Mouse (Mus musculus): ENCODE measurements around the gene Gm4756. TPM values are rescaled to one million over a fixed set of nuclear protein-coding genes. Genes with fewer than 3 reads are reported as not detected.
A peak's percentile ranks its signal among the peaks of the same experiment; 100 is the strongest.
"Not testable (repeated sequence)": the region's sequence is repeated elsewhere in the genome, so short reads cannot be mapped to it uniquely, and the experiment has no call there.

Gm4756 gene
- not detected for total RNA-seq (2021)
- long read RNA-seq, experiment 1: 0 reads
- long read RNA-seq, experiment 2: 0 reads

DNA sequence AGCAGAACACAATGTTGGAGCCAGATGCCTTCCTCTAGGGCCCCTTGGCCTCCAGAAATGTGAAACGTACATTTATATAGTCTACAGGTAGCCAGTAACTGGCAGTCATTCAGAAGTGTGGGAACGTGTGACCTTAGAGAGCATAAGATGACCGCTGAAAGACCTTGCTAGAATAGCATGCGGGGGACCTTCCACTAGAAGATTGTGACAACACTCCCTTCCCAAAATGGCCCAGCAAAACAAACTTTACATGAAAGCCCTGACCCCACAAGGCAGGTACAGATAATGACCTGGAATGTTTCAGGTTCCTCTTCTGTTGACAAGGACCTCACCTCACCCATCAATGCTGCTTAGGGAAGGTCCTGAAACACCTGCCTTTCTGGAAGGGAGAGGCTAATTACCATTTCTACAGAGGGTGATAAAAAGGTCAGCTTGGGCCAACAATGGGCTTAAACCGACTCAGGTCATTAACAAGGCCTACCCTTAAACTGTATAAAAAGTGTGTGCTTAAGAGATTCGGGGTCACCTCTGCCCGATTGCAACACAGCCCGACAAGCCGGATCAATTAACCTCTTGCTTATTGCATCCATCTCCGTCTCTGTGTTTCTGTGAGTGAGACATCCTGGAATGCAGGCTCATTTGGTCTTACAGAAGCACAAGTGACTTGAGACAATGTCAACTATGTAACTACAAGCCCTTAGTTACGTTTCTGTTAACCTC, at the start of gene Gm4756:
Gene Gm4756, minus strand, starts transcription at position 51 of the 720 bp plus-strand sequence.
- no peak within 1 kb of the TSS for H3K27ac ChIP-seq
- H3K4me3 ChIP-seq: no peak within 1 kb of the TSS
- no peak for TF ChIP-seq CTCF (conservative IDR thresholded peaks at IDR 0.05)
- DNase-seq (ENCODE audit: low spot score in 2 of 2): no peak

DNA sequence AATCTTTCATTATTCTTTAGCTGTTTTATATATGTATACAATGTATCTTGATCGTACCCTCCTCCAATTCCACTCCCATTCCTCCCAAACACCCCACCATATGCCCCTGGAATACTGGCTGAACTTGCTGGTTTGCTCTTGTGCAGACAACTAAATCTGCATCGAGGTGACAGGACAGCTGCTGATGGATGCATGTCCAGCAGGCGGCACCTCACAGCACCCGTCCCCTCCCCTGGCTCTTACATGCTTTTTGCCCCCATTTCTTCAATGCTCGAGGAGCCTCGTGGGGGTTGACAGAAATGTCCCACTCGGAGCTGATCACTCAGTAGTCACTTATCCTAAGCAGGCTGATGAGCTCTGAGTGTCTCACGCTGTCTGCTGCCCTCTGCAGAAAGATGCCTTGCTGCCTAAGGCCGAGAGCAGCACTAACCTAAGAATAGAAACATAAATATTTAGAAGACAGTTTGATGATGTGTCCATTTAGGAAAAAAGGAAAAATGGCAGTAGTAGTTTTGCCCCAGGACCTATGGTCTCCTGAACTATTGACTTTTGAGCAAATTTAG, 45.5 kb upstream of the Gm4756 start:
- DNase-seq (ENCODE audit: low spot score in 2 of 2): no peak
- TF ChIP-seq CTCF (conservative IDR thresholded peaks at IDR 0.05): peak; percentile 47
- Histone ChIP-seq H3K4me3 (no peak overlapping the region), H3K27ac (no peak overlapping the region)

DNA sequence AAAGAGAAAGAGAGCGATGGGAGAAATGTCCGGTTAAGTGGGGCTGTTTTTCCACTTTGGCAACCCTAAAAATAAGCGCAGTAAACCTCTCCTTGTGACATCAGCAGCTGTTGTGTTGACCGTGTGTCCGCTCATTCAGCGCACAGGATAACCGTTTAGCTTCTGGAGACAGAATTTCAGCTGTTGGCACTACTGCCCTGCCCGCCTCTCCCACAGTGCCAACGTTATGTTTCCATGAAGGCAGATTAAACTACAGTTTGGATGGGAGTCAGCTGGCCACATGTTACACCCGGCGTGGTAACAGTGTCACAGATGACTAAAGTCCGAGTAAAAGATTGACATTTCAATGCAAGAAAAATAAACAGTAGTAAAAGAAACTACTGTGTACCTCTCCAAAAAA, 45.0 kb upstream of the Gm4756 start:
- Histone ChIP-seq H3K27ac (no peak overlapping the region), H3K4me3 (peak overlapping the region; percentile 31)
- TF ChIP-seq CTCF (conservative IDR thresholded peaks at IDR 0.05): no peak
- no peak for DNase-seq (ENCODE audit: low spot score in 2 of 2)

DNA sequence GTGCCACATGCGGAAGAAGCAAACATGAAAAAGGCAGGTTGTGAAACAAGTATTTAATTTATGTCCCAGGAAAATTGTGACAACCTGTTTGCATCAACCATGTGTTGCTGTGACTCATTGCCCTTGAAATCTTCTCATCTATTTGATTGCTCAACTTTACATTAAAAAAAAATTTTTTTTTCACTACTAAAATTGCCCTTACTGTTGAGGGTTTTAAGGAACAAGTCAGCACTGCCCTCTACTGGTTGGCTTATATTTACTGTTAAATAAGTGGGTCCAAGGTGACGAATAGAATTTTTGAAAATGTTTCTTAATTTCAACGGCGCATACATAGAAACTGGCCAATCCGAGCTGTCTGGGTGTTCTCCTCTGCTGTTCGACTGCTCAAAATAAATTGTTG, 44.4 kb upstream of the Gm4756 start:
- peak; percentile 85 for TF ChIP-seq CTCF (conservative IDR thresholded peaks at IDR 0.05)
- Histone ChIP-seq H3K27ac (no peak overlapping the region), H3K4me3 (peak overlapping the region; percentile 31; the same call in 1 of the 2 replicates)
- peak; percentile 16 to 43 for DNase-seq (ENCODE audit: low spot score in 2 of 2)

DNA sequence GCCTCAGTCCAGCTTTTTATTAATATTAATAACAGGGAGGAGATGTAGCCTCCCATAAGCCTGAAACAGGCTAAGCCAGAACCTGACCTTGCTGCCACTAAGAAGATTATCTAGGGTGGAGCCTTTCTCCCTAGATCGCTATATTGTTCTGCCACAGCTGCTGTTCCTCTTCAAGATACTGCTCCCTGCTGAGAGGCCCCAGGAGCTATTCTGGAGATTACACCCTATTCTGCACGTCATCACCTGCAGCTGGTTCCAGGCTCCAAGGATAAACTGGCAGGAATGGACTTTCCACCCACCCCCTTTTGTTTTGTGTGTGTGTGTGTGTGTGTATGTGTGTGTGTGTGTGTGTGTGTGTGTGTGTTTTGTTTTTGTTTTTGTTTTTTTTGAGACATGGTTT, 38.8 kb upstream of the Gm4756 start:
- not testable (repeated sequence) for DNase-seq (ENCODE audit: low spot score in 2 of 2); H3K4me3 ChIP-seq; H3K27ac ChIP-seq

DNA sequence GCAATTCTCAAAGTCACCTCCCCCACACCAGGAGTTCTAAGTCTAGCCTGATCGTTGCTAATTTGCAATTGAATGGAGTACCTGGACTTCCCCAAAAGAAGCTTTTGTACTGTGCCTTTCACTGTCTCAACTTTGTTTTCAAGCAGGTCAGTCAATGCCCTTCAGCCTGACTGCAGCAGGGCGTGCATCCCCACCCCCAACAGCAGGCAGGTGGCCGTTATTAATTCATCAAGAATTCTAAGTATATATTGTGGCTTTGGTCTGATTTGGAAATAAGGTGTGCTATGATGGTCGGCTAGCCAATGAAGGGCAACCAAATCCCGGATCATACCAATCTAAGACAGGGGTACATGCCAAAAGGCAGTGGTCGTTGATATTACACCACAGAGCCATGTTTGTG, 38.3 kb upstream of the Gm4756 start:
- not testable (repeated sequence) for DNase-seq (ENCODE audit: low spot score in 2 of 2); H3K27ac ChIP-seq; H3K4me3 ChIP-seq

DNA sequence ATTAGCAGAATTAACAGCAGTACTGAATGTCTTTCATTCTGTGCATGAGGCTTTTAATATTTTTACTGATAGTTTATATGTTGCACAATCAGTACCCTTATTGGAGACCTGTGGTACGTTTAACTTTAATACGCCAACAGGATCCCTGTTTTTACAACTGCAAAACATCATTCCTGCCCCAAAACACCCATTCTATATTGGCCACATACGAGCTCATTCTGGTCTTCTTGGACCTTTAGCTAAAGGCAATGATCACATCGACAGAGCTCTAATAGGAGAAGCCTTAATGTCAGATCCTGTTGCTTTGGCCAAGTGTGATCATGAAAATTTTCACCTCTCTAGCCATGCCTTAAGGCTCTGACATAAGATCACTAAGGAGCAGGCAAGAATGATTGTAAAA, 37.1 kb upstream of the Gm4756 start:
- not testable (repeated sequence) for DNase-seq (ENCODE audit: low spot score in 2 of 2); H3K4me3 ChIP-seq; H3K27ac ChIP-seq

DNA sequence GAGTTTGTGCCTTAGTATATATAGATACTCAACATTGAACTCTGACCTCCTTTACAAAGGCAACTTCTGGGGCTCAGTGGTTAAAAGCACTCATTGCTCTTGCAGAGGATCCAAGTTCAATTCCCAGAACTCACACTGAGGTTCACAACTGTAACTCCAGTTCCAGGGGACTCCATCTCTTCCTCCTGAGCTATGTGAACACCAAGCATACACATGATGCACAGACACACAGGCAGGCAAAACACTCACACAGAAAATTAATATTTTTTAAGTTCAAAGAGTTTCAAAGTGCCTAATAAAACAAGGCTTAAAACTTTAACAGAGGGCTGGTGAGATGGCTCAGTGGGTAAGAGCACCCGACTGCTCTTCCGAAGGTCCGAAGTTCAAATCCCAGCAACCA, 34.2 kb upstream of the Gm4756 start:
- no peak for DNase-seq (ENCODE audit: low spot score in 2 of 2)
- no peak overlapping the region for H3K27ac ChIP-seq
- no peak overlapping the region for H3K4me3 ChIP-seq
- TF ChIP-seq CTCF (conservative IDR thresholded peaks at IDR 0.05): no peak

DNA sequence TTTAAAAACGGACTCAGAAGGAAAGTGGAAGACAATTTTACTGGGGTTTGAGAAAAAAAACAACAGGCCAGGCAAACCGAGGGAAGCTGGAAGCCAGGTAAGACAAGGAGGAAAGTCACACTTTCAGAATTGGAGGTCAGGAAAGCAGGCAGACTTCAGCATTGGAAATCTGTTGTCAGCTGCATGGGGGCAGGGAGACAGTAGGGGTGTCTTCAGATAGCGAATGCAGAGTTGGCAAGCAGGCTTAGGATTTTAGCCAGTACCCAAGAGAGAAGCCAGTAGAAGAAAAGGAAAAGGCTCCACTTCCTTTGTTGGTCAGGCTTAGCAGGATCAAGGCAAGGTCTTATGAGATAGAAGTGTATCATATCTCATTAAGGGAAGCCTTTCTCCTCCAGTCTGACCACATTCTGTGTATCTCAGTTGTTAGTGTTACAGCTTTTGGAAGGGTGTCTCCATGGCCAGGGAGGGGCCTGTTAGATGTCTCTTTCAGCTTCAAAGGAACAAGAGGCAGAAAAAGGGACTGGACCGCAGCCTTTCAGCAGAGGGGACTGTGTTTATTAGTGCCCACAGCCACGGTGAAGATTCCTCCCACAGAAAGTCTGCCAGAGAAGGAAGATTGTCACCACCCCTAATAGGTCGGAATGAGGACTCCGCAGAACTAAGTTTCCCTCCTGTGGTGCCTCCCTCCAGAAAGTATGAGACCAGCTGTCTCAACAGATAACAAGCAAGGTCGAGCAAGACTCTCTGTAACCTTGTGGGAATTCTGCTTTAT, 33.2 kb upstream of the Gm4756 start:
- Histone ChIP-seq H3K4me3 (no peak overlapping the region), H3K27ac (no peak overlapping the region)
- TF ChIP-seq CTCF (conservative IDR thresholded peaks at IDR 0.05): no peak
- DNase-seq (ENCODE audit: low spot score in 2 of 2): no peak

DNA sequence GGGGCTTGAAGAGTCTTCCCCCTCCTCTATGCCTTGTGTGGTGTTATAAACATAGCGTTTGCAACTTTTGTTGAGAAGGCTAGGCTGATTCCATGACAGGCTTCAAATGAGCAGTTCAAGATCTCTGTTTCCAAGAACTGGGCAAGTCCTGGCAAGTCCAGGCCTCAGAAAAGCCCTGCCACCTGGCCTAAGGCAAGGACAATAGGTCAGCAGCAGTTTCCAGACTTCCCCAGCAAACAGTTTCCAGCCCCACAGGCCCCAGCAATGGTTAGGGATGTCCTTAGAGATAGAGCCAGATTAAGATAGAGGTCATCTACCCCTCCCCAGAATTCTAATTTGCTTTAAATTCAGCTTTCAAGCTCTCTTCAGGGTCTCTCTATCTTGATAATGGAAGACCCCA, 32.5 kb upstream of the Gm4756 start:
- no peak for DNase-seq (ENCODE audit: low spot score in 2 of 2)
- Histone ChIP-seq H3K4me3 (no peak overlapping the region), H3K27ac (no peak overlapping the region)
- TF ChIP-seq CTCF (conservative IDR thresholded peaks at IDR 0.05): no peak

DNA sequence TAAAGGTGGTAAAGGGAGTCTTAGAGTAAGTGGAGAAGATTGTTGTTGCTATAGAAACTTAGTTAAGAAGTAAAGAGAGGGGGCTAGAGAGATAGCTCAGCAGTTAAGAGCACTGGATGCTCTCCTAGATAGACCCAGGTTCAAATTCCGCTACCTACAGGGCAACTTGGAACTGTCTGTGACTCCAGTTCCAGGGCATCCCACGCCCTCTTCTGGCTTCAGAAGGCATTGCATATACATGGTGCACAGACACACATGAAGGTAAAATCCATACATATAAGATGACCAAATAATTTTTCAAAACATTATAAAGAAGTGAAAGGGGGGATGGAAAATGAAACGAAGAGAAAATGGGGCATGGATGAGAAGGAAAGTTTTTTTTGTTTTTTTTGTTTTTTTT, 30.2 kb upstream of the Gm4756 start:
- DNase-seq (ENCODE audit: low spot score in 2 of 2): no peak
- no peak overlapping the region for H3K27ac ChIP-seq
- TF ChIP-seq CTCF (conservative IDR thresholded peaks at IDR 0.05): peak; percentile 39
- no peak overlapping the region for H3K4me3 ChIP-seq

DNA sequence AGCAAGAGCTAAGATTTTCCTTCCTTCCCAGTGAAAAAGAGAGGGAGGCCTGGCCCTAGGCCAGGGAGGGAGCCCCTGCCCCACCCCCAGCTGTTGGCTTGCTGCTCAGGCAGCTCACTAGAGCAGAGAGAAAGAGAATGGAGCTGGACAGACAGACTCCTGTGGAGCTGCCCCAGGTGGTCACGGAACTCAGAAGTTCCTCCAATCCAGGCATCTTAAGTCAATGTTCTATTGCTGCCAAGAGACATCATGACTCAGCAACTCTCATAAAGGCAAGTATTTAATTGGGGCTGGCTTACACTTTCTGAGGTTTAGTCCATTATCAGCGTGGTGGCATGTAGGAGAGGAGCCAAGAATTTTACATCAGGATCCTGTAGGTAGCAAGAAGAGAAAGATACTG, 25.4 kb upstream of the Gm4756 start:
- Histone ChIP-seq H3K4me3 (no peak overlapping the region), H3K27ac (no peak overlapping the region)
- no peak for TF ChIP-seq CTCF (conservative IDR thresholded peaks at IDR 0.05)
- DNase-seq (ENCODE audit: low spot score in 2 of 2): no peak

DNA sequence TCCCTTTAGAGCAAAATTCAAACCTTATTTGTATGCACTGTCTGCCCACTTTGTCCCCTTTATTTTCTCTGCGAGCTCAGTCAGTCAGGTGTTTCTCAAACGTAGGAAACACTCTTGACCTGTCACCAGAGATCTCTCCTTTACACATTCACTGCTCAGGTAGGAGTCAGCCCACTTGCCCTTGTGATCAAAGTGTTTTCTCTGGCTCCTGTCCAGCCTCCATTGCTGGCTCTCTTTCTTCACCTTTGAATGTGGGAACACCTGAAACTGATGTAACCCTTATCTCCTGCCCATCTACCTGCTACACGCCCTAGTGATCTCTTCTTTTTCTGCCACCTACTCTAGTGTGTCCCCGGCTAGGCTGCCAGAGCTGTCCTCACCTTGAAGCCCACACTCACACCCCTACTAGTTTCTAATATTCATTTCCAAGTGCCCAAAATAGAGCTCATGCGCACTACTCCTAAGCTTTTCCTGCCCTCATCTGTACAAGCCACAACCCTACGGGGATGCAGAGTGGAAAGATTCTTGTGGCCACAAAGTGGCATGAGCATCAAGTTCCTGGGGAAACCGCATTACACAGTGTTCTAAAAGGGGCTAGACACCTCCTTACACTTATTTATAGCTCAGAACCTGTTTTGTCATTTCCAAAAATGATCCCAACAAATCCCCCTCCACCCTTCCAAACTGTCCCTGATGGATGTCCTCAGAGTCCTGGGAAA, 24.8 kb upstream of the Gm4756 start:
- TF ChIP-seq CTCF (conservative IDR thresholded peaks at IDR 0.05): no peak
- no peak for DNase-seq (ENCODE audit: low spot score in 2 of 2)
- no peak overlapping the region for H3K4me3 ChIP-seq
- no peak overlapping the region for H3K27ac ChIP-seq
